Mouse (Mus musculus) neural tube, embryonic 12.5 days (tissue): ENCODE measurements at regions not wholly inside any gene's neighbourhood (a gene's known extent, or its start where the extent isn't known, plus 50 kb on each side); places are given as distances from the start of the nearest gene placed in this dataset.

ENCODE experiments used
- ATAC-seq: fragments of 200-750 bp; cut with Nextera tagmentation; 2 replicates; pipeline ENCODE4 v1.8.0; 2017; ENCODE audit warnings: low read depth, mild to moderate bottlenecking, moderate TSS enrichment, moderate library complexity; ENCODE audit not compliant: low FRiP score
- H3K27ac ChIP-seq: fragments of 300-500 bp; sonication (generic); 2 replicates; pipeline ENCODE4 v1.5.1; 2016
- H3K27me3 ChIP-seq: fragments of 300-500 bp; sonication (generic); replicated peaks from 2 replicates; pipeline ENCODE4 v1.6.1; 2016; ENCODE audit warnings: mild to moderate bottlenecking
- H3K36me3 ChIP-seq: fragments of 300-500 bp; sonication (generic); 2 replicates; pipeline ENCODE4 v1.6.1; 2016; ENCODE audit warnings: mild to moderate bottlenecking
- H3K4me1 ChIP-seq: fragments of 300-500 bp; sonication (generic); 2 replicates; pipeline ENCODE4 v1.6.1; 2016
- H3K4me2 ChIP-seq: fragments of 300-500 bp; sonication (generic); replicated peaks from 2 replicates; pipeline ENCODE4 v1.6.1; 2016; ENCODE audit warnings: mild to moderate bottlenecking
- H3K4me3 ChIP-seq: fragments of 300-500 bp; sonication (generic); 2 replicates; pipeline ENCODE4 v1.5.1; 2016
- H3K9ac ChIP-seq: fragments of 300-500 bp; sonication (generic); 2 replicates; pipeline ENCODE4 v1.6.1; 2016; ENCODE audit warnings: mild to moderate bottlenecking
- H3K9me3 ChIP-seq: fragments of 300-500 bp; sonication (generic); 2 replicates; pipeline ENCODE4 v1.6.1; 2016; ENCODE audit warnings: mild to moderate bottlenecking
- WGBS: fragments of 180-500 bp; shearing (Covaris S2); methylation state at CpG from one replicate; pipeline ENCODE4 v1.1.7; 2016; 5-methylcytosine and 5-hydroxymethylcytosine counted together

- H3K9me3 ChIP-seq = no peaks in the 10 kb centered on the region
- no peak overlapping the region for H3K9ac ChIP-seq
- H3K36me3 ChIP-seq = no peaks in the 10 kb centered on the region
- H3K4me2 ChIP-seq = no peak overlapping the region
- no peak overlapping the region for H3K27ac ChIP-seq
- ATAC-seq = no peak
- H3K27me3 ChIP-seq = no peaks in the 10 kb centered on the region
- no peak overlapping the region for H3K4me3 ChIP-seq
- WGBS = 83% methylated on average over 4 of the region's 4 CpGs
- H3K4me1 ChIP-seq = no peaks in the 10 kb centered on the region
Observed at GRCm38 (mm10) chr4:105307356-105307755, 150.2 kb downstream of the Plpp3 start.

- Histone ChIP-seq H3K4me3 (no peak overlapping the region), H3K27ac (no peak overlapping the region), H3K9ac (no peak overlapping the region), H3K4me2 (no peak overlapping the region), H3K4me1 (no peaks in the 10 kb centered on the region), H3K36me3 (no peaks in the 10 kb centered on the region), H3K9me3 (no peaks in the 10 kb centered on the region), H3K27me3 (no peaks in the 10 kb centered on the region)
- no peak for ATAC-seq
- 82% methylated on average over 5 of the region's 5 CpGs for WGBS
Observed at GRCm38 (mm10) chr4:105307905-105308304, 150.8 kb downstream of the Plpp3 start.

- 89% methylated on average over 5 of the region's 5 CpGs for WGBS
- Histone ChIP-seq H3K9ac (no peak overlapping the region), H3K27ac (no peak overlapping the region), H3K36me3 (no peaks in the 10 kb centered on the region), H3K4me1 (no peaks in the 10 kb centered on the region), H3K9me3 (no peaks in the 10 kb centered on the region), H3K4me2 (no peak overlapping the region), H3K4me3 (no peak overlapping the region), H3K27me3 (no peaks in the 10 kb centered on the region)
- no peak for ATAC-seq
Observed at GRCm38 (mm10) chr4:105308971-105309488, 151.9 kb downstream of the Plpp3 start.

- Histone ChIP-seq H3K4me1 (no peaks in the 10 kb centered on the region), H3K9ac (no peak overlapping the region), H3K9me3 (no peaks in the 10 kb centered on the region), H3K27ac (no peak overlapping the region), H3K36me3 (no peaks in the 10 kb centered on the region), H3K4me2 (no peak overlapping the region), H3K27me3 (no peaks in the 10 kb centered on the region), H3K4me3 (no peak overlapping the region)
- WGBS = 86% methylated on average over 7 of the region's 7 CpGs
- no peak for ATAC-seq
Observed at GRCm38 (mm10) chr4:105312643-105313042, 155.5 kb downstream of the Plpp3 start.

- Histone ChIP-seq H3K4me3 (no peak overlapping the region), H3K36me3 (no peaks in the 10 kb centered on the region), H3K27ac (no peak overlapping the region), H3K4me1 (no peaks in the 10 kb centered on the region), H3K9ac (no peak overlapping the region), H3K9me3 (no peaks in the 10 kb centered on the region), H3K4me2 (no peak overlapping the region), H3K27me3 (no peaks in the 10 kb centered on the region)
- no peak for ATAC-seq
- WGBS = 79% methylated on average over 10 of the region's 10 CpGs
Observed at GRCm38 (mm10) chr4:105313151-105313818, 156.1 kb downstream of the Plpp3 start.

GRCm38 (mm10) chr4:105315095-105315494 lies 157.9 kb downstream of the Plpp3 start:
- WGBS = 86% methylated on average over 5 of the region's 5 CpGs
- Histone ChIP-seq H3K27ac (no peak overlapping the region), H3K27me3 (no peaks in the 10 kb centered on the region), H3K4me3 (no peak overlapping the region), H3K9me3 (no peaks in the 10 kb centered on the region), H3K9ac (no peak overlapping the region), H3K4me2 (no peak overlapping the region), H3K36me3 (no peaks in the 10 kb centered on the region), H3K4me1 (no peaks in the 10 kb centered on the region)
- ATAC-seq = no peak

GRCm38 (mm10) chr4:105316478-105317206 lies 159.5 kb downstream of the Plpp3 start:
- no peak overlapping the region for H3K4me2 ChIP-seq
- WGBS = 80% methylated on average over 12 of the region's 12 CpGs
- no peak for ATAC-seq
- no peak overlapping the region for H3K4me3 ChIP-seq
- H3K27ac ChIP-seq = no peak overlapping the region
- no peak overlapping the region for H3K9ac ChIP-seq
- no peaks in the 10 kb centered on the region for H3K4me1 ChIP-seq
- no peaks in the 10 kb centered on the region for H3K9me3 ChIP-seq
- no peaks in the 10 kb centered on the region for H3K36me3 ChIP-seq
- no peaks in the 10 kb centered on the region for H3K27me3 ChIP-seq

GRCm38 (mm10) chr4:105318421-105318820 lies 161.3 kb downstream of the Plpp3 start:
- Histone ChIP-seq H3K36me3 (no peaks in the 10 kb centered on the region), H3K4me3 (no peak overlapping the region), H3K4me2 (no peak overlapping the region), H3K9me3 (no peaks in the 10 kb centered on the region), H3K9ac (no peak overlapping the region), H3K4me1 (no peaks in the 10 kb centered on the region), H3K27ac (no peak overlapping the region), H3K27me3 (no peaks in the 10 kb centered on the region)
- WGBS = 81% methylated on average over 2 of the region's 2 CpGs
- no peak for ATAC-seq

- no peak for ATAC-seq
- Histone ChIP-seq H3K4me3 (no peak overlapping the region), H3K9me3 (no peaks in the 10 kb centered on the region), H3K4me2 (no peak overlapping the region), H3K4me1 (no peaks in the 10 kb centered on the region), H3K36me3 (no peaks in the 10 kb centered on the region), H3K27me3 (no peaks in the 10 kb centered on the region), H3K27ac (no peak overlapping the region), H3K9ac (no peak overlapping the region)
- 72% methylated on average over 1 of the region's 1 CpGs for WGBS
Observed at GRCm38 (mm10) chr4:105323446-105323845, 166.3 kb downstream of the Plpp3 start.

- Histone ChIP-seq H3K9me3 (no peaks in the 10 kb centered on the region), H3K27ac (no peak overlapping the region), H3K9ac (no peak overlapping the region), H3K4me1 (no peaks in the 10 kb centered on the region), H3K36me3 (no peaks in the 10 kb centered on the region), H3K4me2 (no peak overlapping the region), H3K4me3 (no peak overlapping the region), H3K27me3 (no peaks in the 10 kb centered on the region)
- 38% methylated on average over 3 of the region's 3 CpGs for WGBS
- ATAC-seq = no peak
Observed at GRCm38 (mm10) chr4:105326989-105327388, 169.8 kb downstream of the Plpp3 start.

- no peaks in the 10 kb centered on the region for H3K36me3 ChIP-seq
- no peaks in the 10 kb centered on the region for H3K27me3 ChIP-seq
- WGBS = 79% methylated on average over 5 of the region's 5 CpGs
- H3K27ac ChIP-seq = no peak overlapping the region
- no peak overlapping the region for H3K4me3 ChIP-seq
- no peak overlapping the region for H3K4me2 ChIP-seq
- no peaks in the 10 kb centered on the region for H3K4me1 ChIP-seq
- no peak overlapping the region for H3K9ac ChIP-seq
- H3K9me3 ChIP-seq = no peaks in the 10 kb centered on the region
- no peak for ATAC-seq
Observed at GRCm38 (mm10) chr4:105327711-105328471, 170.7 kb downstream of the Plpp3 start.

GRCm38 (mm10) chr4:105328776-105329175 lies 171.6 kb downstream of the Plpp3 start:
- WGBS = 86% methylated on average over 10 of the region's 10 CpGs
- ATAC-seq = no peak
- H3K9me3 ChIP-seq = no peaks in the 10 kb centered on the region

More at GRCm38 (mm10) chr4:105328776-105329175, 171.6 kb downstream of the Plpp3 start:
- Histone ChIP-seq H3K4me3 (no peak overlapping the region), H3K4me2 (no peak overlapping the region), H3K36me3 (no peaks in the 10 kb centered on the region), H3K9ac (no peak overlapping the region), H3K27ac (no peak overlapping the region), H3K4me1 (no peaks in the 10 kb centered on the region), H3K27me3 (no peaks in the 10 kb centered on the region)
